Mouse (Mus musculus) midbrain, postnatal 0 days (tissue): ENCODE results near the gene Klf13. TPM values are rescaled to one million over a fixed set of nuclear protein-coding genes. Genes with fewer than 3 reads are reported as not detected.

Experiments used
- ATAC-seq: fragments of 200-750 bp; cut with Nextera tagmentation; 2 replicates; pipeline ENCODE4 v1.8.0; 2017; ENCODE audit warnings: moderate number of reproducible peaks, mild to moderate bottlenecking, moderate TSS enrichment, moderate library complexity; ENCODE audit not compliant: low FRiP score
- DNase-seq: peaks from one replicate; pipeline ENCODE4 v3.0.0-alpha.2; 2015; ENCODE audit warnings: low spot score
- H3K27ac ChIP-seq: fragments of 300-500 bp; sonication (generic); 2 replicates; pipeline ENCODE4 v1.5.1; 2014; ENCODE audit warnings: low read depth, mild to moderate bottlenecking, low read length, mixed read lengths
- H3K27me3 ChIP-seq: fragments of 300-500 bp; sonication (generic); 2 replicates; pipeline ENCODE4 v1.6.1; 2014; ENCODE audit warnings: low read length, control low read depth, mixed read lengths; ENCODE audit not compliant: insufficient read depth
- H3K36me3 ChIP-seq: fragments of 300-500 bp; sonication (generic); 2 replicates; pipeline ENCODE4 v1.6.1; 2014; ENCODE audit warnings: low read length, control low read depth, mixed read lengths; ENCODE audit not compliant: insufficient read depth
- H3K4me1 ChIP-seq: fragments of 300-500 bp; sonication (generic); 2 replicates; pipeline ENCODE4 v1.6.1; 2014; ENCODE audit warnings: mild to moderate bottlenecking, control low read depth, antibody characterized with exemption, low read length, mixed read lengths; ENCODE audit not compliant: insufficient read depth
- H3K4me2 ChIP-seq: fragments of 300-500 bp; sonication (generic); 2 replicates; pipeline ENCODE4 v1.6.1; 2014; ENCODE audit warnings: low read depth, mild to moderate bottlenecking, low read length, mixed read lengths; ENCODE audit not compliant: poor library complexity, severe bottlenecking
- H3K4me3 ChIP-seq: fragments of 300-500 bp; sonication (generic); 2 replicates; pipeline ENCODE4 v1.5.1; 2014; ENCODE audit warnings: low read depth, mild to moderate bottlenecking, low read length, moderate library complexity
- H3K9ac ChIP-seq: fragments of 300-500 bp; sonication (generic); replicated peaks from 2 replicates; pipeline ENCODE4 v1.6.1; 2014; ENCODE audit warnings: mild to moderate bottlenecking, low read length, moderate library complexity, mixed read lengths; ENCODE audit not compliant: poor library complexity, severe bottlenecking
- H3K9me3 ChIP-seq: fragments of 300-500 bp; sonication (generic); 2 replicates; pipeline ENCODE4 v1.6.1; 2016; ENCODE audit warnings: low read length, control low read depth
- CTCF ChIP-seq: IDR thresholded peaks from 2 replicates; pipeline ENCODE4 v1.5.1; 2016; ENCODE audit warnings: antibody characterized with exemption, mild to moderate bottlenecking
- WGBS: fragments of 180-500 bp; shearing (Covaris S2); extraction: QIAGEN DNeasy Blood & Tissue Kit; methylation state at CpG from one replicate; pipeline ENCODE4 v1.1.7; 2014; 5-methylcytosine and 5-hydroxymethylcytosine counted together
- polyA plus RNA-seq: library from polyadenylated mRNA; unstranded; fragments of >200 nt; fragmentation: Nextera tagmentation; extraction: Ambion mirVana; gene quantifications from 2 replicates; pipeline ENCODE4 v1.2.1, GENCODE M21; 2015
- total RNA-seq: library from RNA; depleted of rRNA; stranded (reverse); fragments of >200 nt; gene quantifications from 2 replicates; pipeline ENCODE4 v1.2.3, GENCODE M21; 2014

Gene Klf13
- total and polyA plus RNA-seq, 2 experiments from 2014 or later, result 21.5 to 26.6 TPM

GRCm38 (mm10) chr7:63933905-63934304, 4.8 kb downstream of the Klf13 start:
- ATAC-seq, result no peak
- no peaks in the 10 kb centered on the region for H3K9me3 ChIP-seq
- H3K4me3 ChIP-seq, result no peak overlapping the region
- no peaks in the 10 kb centered on the region for H3K27me3 ChIP-seq
- no peak for DNase-seq
- H3K9ac ChIP-seq, result no peak overlapping the region
- no peak for TF ChIP-seq CTCF
- whole genome bisulfite sequencing, result 74% methylated on average over 6 of the region's 6 CpGs
- H3K27ac ChIP-seq, result no peak overlapping the region
- H3K36me3 ChIP-seq, result no peaks in the 10 kb centered on the region
- peaks cover 11% of the 10 kb centered on the region; the same call in 1 of the 2 replicates for H3K4me1 ChIP-seq
- no peak overlapping the region for H3K4me2 ChIP-seq

- H3K9me3 ChIP-seq, result no peaks in the 10 kb centered on the region
- TF ChIP-seq CTCF, result no peak
- no peak for ATAC-seq
- no peak overlapping the region for H3K4me2 ChIP-seq
- no peak overlapping the region for H3K4me3 ChIP-seq
- no peak overlapping the region for H3K9ac ChIP-seq
- H3K27ac ChIP-seq, result no peak overlapping the region
- H3K27me3 ChIP-seq, result no peaks in the 10 kb centered on the region
- no peaks in the 10 kb centered on the region for H3K36me3 ChIP-seq
- 97% methylated on average over 3 of the region's 3 CpGs for WGBS
- peaks cover 11% of the 10 kb centered on the region; the same call in 1 of the 2 replicates for H3K4me1 ChIP-seq
- DNase-seq, result no peak
These were observed 6.3 kb downstream of the Klf13 start for GRCm38 (mm10) chr7:63932461-63932860.

GRCm38 (mm10) chr7:63930766-63931165, 7.9 kb downstream of the Klf13 start:
- no peak for DNase-seq

GRCm38 (mm10) chr7:63930132-63930531, 8.6 kb downstream of the Klf13 start:
- no peak for DNase-seq
- no peak overlapping the region for H3K9ac ChIP-seq
- no peaks in the 10 kb centered on the region for H3K36me3 ChIP-seq
- no peak for ATAC-seq
- peaks cover 7% of the 10 kb centered on the region; the same call in 1 of the 2 replicates for H3K4me1 ChIP-seq
- WGBS, result 92% methylated on average over 3 of the region's 3 CpGs
- no peak overlapping the region for H3K4me3 ChIP-seq
- H3K27ac ChIP-seq, result no peak overlapping the region
- no peaks in the 10 kb centered on the region for H3K27me3 ChIP-seq
- no peaks in the 10 kb centered on the region for H3K9me3 ChIP-seq
- no peak for TF ChIP-seq CTCF
- no peak overlapping the region for H3K4me2 ChIP-seq

More at GRCm38 (mm10) chr7:63930766-63931165, 7.9 kb downstream of the Klf13 start:
- Histone ChIP-seq H3K4me2 (no peak overlapping the region), H3K9ac (no peak overlapping the region), H3K9me3 (no peaks in the 10 kb centered on the region), H3K27me3 (no peaks in the 10 kb centered on the region), H3K36me3 (no peaks in the 10 kb centered on the region), H3K4me1 (peaks cover 11% of the 10 kb centered on the region; the same call in 1 of the 2 replicates), H3K4me3 (no peak overlapping the region), H3K27ac (no peak overlapping the region)
- WGBS, result 88% methylated on average over 5 of the region's 5 CpGs
- ATAC-seq, result no peak
- TF ChIP-seq CTCF, result no peak

- Histone ChIP-seq H3K27ac (no peak overlapping the region), H3K36me3 (no peaks in the 10 kb centered on the region), H3K27me3 (no peaks in the 10 kb centered on the region), H3K9me3 (no peaks in the 10 kb centered on the region), H3K4me2 (no peak overlapping the region), H3K4me1 (no peaks in the 10 kb centered on the region; the same call in 1 of the 2 replicates), H3K9ac (no peak overlapping the region), H3K4me3 (no peak overlapping the region)
- ATAC-seq (no peak), DNase-seq (no peak)
- WGBS, result 85% methylated on average over 4 of the region's 4 CpGs
- TF ChIP-seq CTCF, result no peak
These were observed 9.6 kb downstream of the Klf13 start for GRCm38 (mm10) chr7:63929080-63929479.

- H3K4me3 ChIP-seq, result no peak overlapping the region
- TF ChIP-seq CTCF, result no peak
These were observed 11.6 kb downstream of the Klf13 start for GRCm38 (mm10) chr7:63927121-63927520.

More at GRCm38 (mm10) chr7:63927121-63927520, 11.6 kb downstream of the Klf13 start:
- Histone ChIP-seq H3K27me3 (no peaks in the 10 kb centered on the region), H3K36me3 (no peaks in the 10 kb centered on the region), H3K4me2 (no peak overlapping the region), H3K4me1 (no peaks in the 10 kb centered on the region; the same call in 1 of the 2 replicates), H3K9ac (no peak overlapping the region), H3K27ac (no peak overlapping the region), H3K9me3 (no peaks in the 10 kb centered on the region)
- WGBS, result 91% methylated on average over 6 of the region's 6 CpGs
- DNase-seq (no peak), ATAC-seq (no peak)
